Mouse (Mus musculus) heart, embryonic 10.5 days (tissue): ENCODE measurements around the gene Tinag. TPM values are rescaled to one million over a fixed set of nuclear protein-coding genes. Genes with fewer than 3 reads are reported as not detected.

Source experiments
- DNase-seq: peaks from one replicate; pipeline ENCODE4 v3.0.0-alpha.2; 2017; ENCODE audit warnings: low spot score
- H3K27ac ChIP-seq: fragments of 300-500 bp; sonication (generic); 2 replicates; pipeline ENCODE4 v1.5.1; 2016; ENCODE audit warnings: mild to moderate bottlenecking
- H3K27me3 ChIP-seq: fragments of 300-500 bp; sonication (generic); 2 replicates; pipeline ENCODE4 v1.6.1; 2016; ENCODE audit warnings: mild to moderate bottlenecking; ENCODE audit not compliant: poor library complexity, insufficient read depth, severe bottlenecking
- H3K36me3 ChIP-seq: fragments of 300-500 bp; sonication (generic); 2 replicates; pipeline ENCODE4 v1.6.1; 2016; ENCODE audit warnings: mild to moderate bottlenecking, moderate library complexity
- H3K4me1 ChIP-seq: fragments of 300-500 bp; sonication (generic); 2 replicates; pipeline ENCODE4 v1.6.1; 2016; ENCODE audit warnings: mild to moderate bottlenecking
- H3K4me3 ChIP-seq: fragments of 300-500 bp; sonication (generic); 2 replicates; pipeline ENCODE4 v1.5.1; 2016; ENCODE audit warnings: mild to moderate bottlenecking, moderate library complexity
- H3K9me3 ChIP-seq: fragments of 300-500 bp; sonication (generic); 2 replicates; pipeline ENCODE4 v1.6.1; 2016; ENCODE audit warnings: mild to moderate bottlenecking, moderate library complexity
- WGBS: fragments of 180-500 bp; shearing (Covaris S2); methylation state at CpG from one replicate; pipeline ENCODE4 v1.1.7; 2016; 5-methylcytosine and 5-hydroxymethylcytosine counted together
- polyA plus RNA-seq: library from polyadenylated mRNA; unstranded; fragments of >200 nt; fragmentation: Nextera tagmentation; extraction: Ambion mirVana; gene quantifications from 2 replicates; pipeline ENCODE4 v1.2.1, GENCODE M21; 2016

The Tinag gene
- polyA plus RNA-seq, 1 experiment from 2014 or later: not detected

GRCm38 (mm10) chr9:76989946-76990345 lies 55.6 kb downstream of the Tinag start:
- no peaks in the 10 kb centered on the region for H3K27me3 ChIP-seq

DNA sequence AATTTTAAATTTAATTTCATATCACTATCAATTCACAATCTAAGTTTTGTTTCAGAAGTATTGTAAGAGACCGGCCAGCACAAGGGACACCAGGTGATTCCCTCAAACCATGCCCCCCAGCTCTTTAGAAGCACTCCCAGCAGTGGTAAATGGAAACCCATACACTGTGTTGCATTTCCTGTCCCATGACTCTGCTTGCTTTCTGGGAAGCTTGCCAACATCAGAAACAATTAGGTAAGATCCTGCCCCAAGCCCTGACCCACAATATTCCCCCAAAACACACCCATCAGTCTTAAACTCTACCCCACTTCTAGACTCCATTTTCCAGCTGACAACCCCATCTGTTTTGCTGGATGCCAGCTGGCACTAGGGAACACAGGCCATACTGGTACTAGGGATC lies 110.8 kb downstream of the Tinag start:
- DNase-seq: no peak
- H3K4me3 ChIP-seq: no peak overlapping the region
- no peaks in the 10 kb centered on the region for H3K27me3 ChIP-seq
- H3K36me3 ChIP-seq: no peaks in the 10 kb centered on the region
- no peak overlapping the region for H3K27ac ChIP-seq
- H3K4me1 ChIP-seq: no peaks in the 10 kb centered on the region
- no peaks in the 10 kb centered on the region for H3K9me3 ChIP-seq
- WGBS: 88% methylated on average over 1 of the region's 1 CpGs

More at GRCm38 (mm10) chr9:76989946-76990345, 55.6 kb downstream of the Tinag start:
- H3K36me3 ChIP-seq: no peaks in the 10 kb centered on the region
- no peak overlapping the region for H3K27ac ChIP-seq
- H3K4me1 ChIP-seq: no peaks in the 10 kb centered on the region
- no peak overlapping the region for H3K4me3 ChIP-seq
- DNase-seq: no peak
- no peaks in the 10 kb centered on the region for H3K9me3 ChIP-seq

- no peak overlapping the region for H3K4me3 ChIP-seq
- H3K4me1 ChIP-seq: no peaks in the 10 kb centered on the region
- H3K27ac ChIP-seq: no peak overlapping the region
- 64% methylated on average over 5 of the region's 5 CpGs for WGBS
- H3K27me3 ChIP-seq: no peaks in the 10 kb centered on the region
- H3K9me3 ChIP-seq: no peaks in the 10 kb centered on the region
- DNase-seq: no peak
- H3K36me3 ChIP-seq: no peaks in the 10 kb centered on the region
These were observed 130.4 kb downstream of the Tinag start for GRCm38 (mm10) chr9:76915093-76915661.
